Mouse (Mus musculus): ENCODE measurements at regions not wholly inside any gene's neighbourhood (a gene's known extent, or its start where the extent isn't known, plus 50 kb on each side); places are given as distances from the start of the nearest gene placed in this dataset.

GRCm38 (mm10) chr16:78490245-78490644, 86.3 kb downstream of the D16Ertd472e start:
- no peaks in the 10 kb centered on the region for H3K9me3 ChIP-seq (replicated peaks)
- peaks cover 8% of the 10 kb centered on the region; the same call in 1 of the 2 replicates for H3K4me1 ChIP-seq
- H3K4me3 ChIP-seq: peak overlapping the region; percentile 28; the same call in 1 of the 2 replicates
- H3K27me3 ChIP-seq (ENCODE audit: low read depth, poor library complexity, severe bottlenecking): no peaks in the 10 kb centered on the region
- WGBS: 36% methylated on average over 12 of the region's 12 CpGs
- no peak overlapping the region for H3K27ac ChIP-seq
- H3K36me3 ChIP-seq: no peaks in the 10 kb centered on the region
- no peak for DNase-seq (ENCODE audit: low spot score)

GRCm38 (mm10) chr16:78489604-78490003, 86.9 kb downstream of the D16Ertd472e start:
- Histone ChIP-seq H3K4me1 (peaks cover 8% of the 10 kb centered on the region; the same call in 1 of the 2 replicates), H3K9me3 (replicated peaks) (no peaks in the 10 kb centered on the region), H3K27ac (no peak overlapping the region), H3K4me3 (no peak overlapping the region), H3K36me3 (no peaks in the 10 kb centered on the region), H3K27me3 (ENCODE audit: low read depth, poor library complexity, severe bottlenecking) (no peaks in the 10 kb centered on the region)
- 59% methylated on average over 4 of the region's 4 CpGs for WGBS
- DNase-seq (ENCODE audit: low spot score): no peak

GRCm38 (mm10) chr16:78486531-78486930, 90.0 kb downstream of the D16Ertd472e start:
- no peaks in the 10 kb centered on the region for H3K36me3 ChIP-seq

GRCm38 (mm10) chr16:78484319-78484718, 92.2 kb downstream of the D16Ertd472e start:
- DNase-seq (ENCODE audit: low spot score): no peak
- H3K27ac ChIP-seq: no peak overlapping the region
- H3K9me3 ChIP-seq (replicated peaks): no peaks in the 10 kb centered on the region
- no peak overlapping the region for H3K4me3 ChIP-seq
- no peaks in the 10 kb centered on the region for H3K27me3 ChIP-seq (ENCODE audit: low read depth, poor library complexity, severe bottlenecking)
- H3K4me1 ChIP-seq: 0 out of 2 replicates have a peak, but pooled peaks cover 6% of the 10 kb centered on the region
- H3K36me3 ChIP-seq: no peaks in the 10 kb centered on the region
- 91% methylated on average over 4 of the region's 4 CpGs for WGBS

More at GRCm38 (mm10) chr16:78486531-78486930, 90.0 kb downstream of the D16Ertd472e start:
- DNase-seq (ENCODE audit: low spot score): no peak
- WGBS: 92% methylated on average over 6 of the region's 6 CpGs
- H3K4me3 ChIP-seq: no peak overlapping the region
- H3K9me3 ChIP-seq (replicated peaks): no peaks in the 10 kb centered on the region
- no peaks in the 10 kb centered on the region for H3K27me3 ChIP-seq (ENCODE audit: low read depth, poor library complexity, severe bottlenecking)
- no peak overlapping the region for H3K27ac ChIP-seq
- peaks cover 8% of the 10 kb centered on the region; the same call in 1 of the 2 replicates for H3K4me1 ChIP-seq

GRCm38 (mm10) chr16:78481571-78481970, 94.9 kb downstream of the D16Ertd472e start:
- Histone ChIP-seq H3K4me3 (no peak overlapping the region), H3K4me1 (0 out of 2 replicates have a peak, but pooled peaks cover 4% of the 10 kb centered on the region), H3K27ac (no peak overlapping the region), H3K36me3 (no peaks in the 10 kb centered on the region), H3K9me3 (replicated peaks) (no peaks in the 10 kb centered on the region), H3K27me3 (ENCODE audit: low read depth, poor library complexity, severe bottlenecking) (no peaks in the 10 kb centered on the region)
- DNase-seq (ENCODE audit: low spot score): no peak
- 95% methylated on average over 6 of the region's 6 CpGs for WGBS

GRCm38 (mm10) chr16:78481065-78481464, 95.4 kb downstream of the D16Ertd472e start:
- no peak for DNase-seq (ENCODE audit: low spot score)
- Histone ChIP-seq H3K4me3 (no peak overlapping the region), H3K27ac (no peak overlapping the region; the same call in 1 of the 2 replicates), H3K36me3 (no peaks in the 10 kb centered on the region), H3K4me1 (0 out of 2 replicates have a peak, but pooled peaks cover 4% of the 10 kb centered on the region), H3K27me3 (ENCODE audit: low read depth, poor library complexity, severe bottlenecking) (no peaks in the 10 kb centered on the region), H3K9me3 (replicated peaks) (no peaks in the 10 kb centered on the region)
- WGBS: 71% methylated on average over 5 of the region's 5 CpGs

GRCm38 (mm10) chr16:78480261-78480660, 96.2 kb downstream of the D16Ertd472e start:
- no peak overlapping the region for H3K4me3 ChIP-seq
- no peaks in the 10 kb centered on the region for H3K27me3 ChIP-seq (ENCODE audit: low read depth, poor library complexity, severe bottlenecking)
- H3K36me3 ChIP-seq: no peaks in the 10 kb centered on the region
- H3K27ac ChIP-seq: no peak overlapping the region
- H3K4me1 ChIP-seq: 0 out of 2 replicates have a peak, but pooled peaks cover 4% of the 10 kb centered on the region
- no peaks in the 10 kb centered on the region for H3K9me3 ChIP-seq (replicated peaks)
- no peak for DNase-seq (ENCODE audit: low spot score)
- WGBS: 94% methylated on average over 10 of the region's 10 CpGs

- Histone ChIP-seq H3K27ac (no peak overlapping the region), H3K36me3 (no peaks in the 10 kb centered on the region), H3K27me3 (ENCODE audit: low read depth, poor library complexity, severe bottlenecking) (no peaks in the 10 kb centered on the region), H3K4me1 (no peaks in the 10 kb centered on the region), H3K9me3 (replicated peaks) (no peaks in the 10 kb centered on the region), H3K4me3 (no peak overlapping the region)
- 82% methylated on average over 7 of the region's 7 CpGs for WGBS
- no peak for DNase-seq (ENCODE audit: low spot score)
Observed at GRCm38 (mm10) chr16:78473456-78473855, 96.5 kb upstream of the Btg3 start.

GRCm38 (mm10) chr16:78459996-78460395, 83.0 kb upstream of the Btg3 start:
- 64% methylated on average over 8 of the region's 8 CpGs for WGBS
- H3K36me3 ChIP-seq: no peaks in the 10 kb centered on the region
- no peak for DNase-seq (ENCODE audit: low spot score)
- H3K4me1 ChIP-seq: no peaks in the 10 kb centered on the region
- no peak overlapping the region for H3K27ac ChIP-seq
- H3K27me3 ChIP-seq (ENCODE audit: low read depth, poor library complexity, severe bottlenecking): no peaks in the 10 kb centered on the region
- no peaks in the 10 kb centered on the region for H3K9me3 ChIP-seq (replicated peaks)
- H3K4me3 ChIP-seq: no peak overlapping the region

GRCm38 (mm10) chr16:78457731-78458151, 80.7 kb upstream of the Btg3 start:
- H3K9me3 ChIP-seq (replicated peaks): no peaks in the 10 kb centered on the region
- no peaks in the 10 kb centered on the region for H3K27me3 ChIP-seq (ENCODE audit: low read depth, poor library complexity, severe bottlenecking)
- no peak for DNase-seq (ENCODE audit: low spot score)
- no peaks in the 10 kb centered on the region for H3K36me3 ChIP-seq
- H3K4me3 ChIP-seq: no peak overlapping the region
- no peak overlapping the region for H3K27ac ChIP-seq
- no peaks in the 10 kb centered on the region for H3K4me1 ChIP-seq
- 84% methylated on average over 8 of the region's 8 CpGs for WGBS

- Histone ChIP-seq H3K9me3 (replicated peaks) (no peaks in the 10 kb centered on the region), H3K4me1 (no peaks in the 10 kb centered on the region), H3K36me3 (no peaks in the 10 kb centered on the region), H3K27ac (no peak overlapping the region), H3K27me3 (ENCODE audit: low read depth, poor library complexity, severe bottlenecking) (no peaks in the 10 kb centered on the region), H3K4me3 (no peak overlapping the region)
- 85% methylated on average over 10 of the region's 10 CpGs for WGBS
- DNase-seq (ENCODE audit: low spot score): no peak
Observed at GRCm38 (mm10) chr16:78456345-78456744, 79.4 kb upstream of the Btg3 start.

GRCm38 (mm10) chr16:78454509-78454908, 77.5 kb upstream of the Btg3 start:
- Histone ChIP-seq H3K9me3 (replicated peaks) (no peaks in the 10 kb centered on the region; the same call in 1 of the 2 replicates), H3K27me3 (ENCODE audit: low read depth, poor library complexity, severe bottlenecking) (no peaks in the 10 kb centered on the region), H3K27ac (no peak overlapping the region), H3K36me3 (no peaks in the 10 kb centered on the region), H3K4me3 (no peak overlapping the region), H3K4me1 (no peaks in the 10 kb centered on the region)
- DNase-seq (ENCODE audit: low spot score): no peak
- 95% methylated on average over 9 of the region's 9 CpGs for WGBS

GRCm38 (mm10) chr16:78452303-78452702, 75.3 kb upstream of the Btg3 start:
- no peak overlapping the region for H3K27ac ChIP-seq

GRCm38 (mm10) chr16:78451750-78452149, 74.8 kb upstream of the Btg3 start:
- H3K9me3 ChIP-seq (replicated peaks): no peaks in the 10 kb centered on the region; the same call in 1 of the 2 replicates
- no peak overlapping the region for H3K4me3 ChIP-seq
- no peak overlapping the region for H3K27ac ChIP-seq
- no peak for DNase-seq (ENCODE audit: low spot score)
- WGBS: 93% methylated on average over 8 of the region's 8 CpGs
- no peaks in the 10 kb centered on the region for H3K4me1 ChIP-seq
- no peaks in the 10 kb centered on the region for H3K36me3 ChIP-seq
- no peaks in the 10 kb centered on the region for H3K27me3 ChIP-seq (ENCODE audit: low read depth, poor library complexity, severe bottlenecking)

More at GRCm38 (mm10) chr16:78452303-78452702, 75.3 kb upstream of the Btg3 start:
- Histone ChIP-seq H3K27me3 (ENCODE audit: low read depth, poor library complexity, severe bottlenecking) (no peaks in the 10 kb centered on the region), H3K36me3 (no peaks in the 10 kb centered on the region), H3K4me3 (no peak overlapping the region), H3K4me1 (no peaks in the 10 kb centered on the region), H3K9me3 (replicated peaks) (no peaks in the 10 kb centered on the region; the same call in 1 of the 2 replicates)
- 24% methylated on average over 10 of the region's 10 CpGs for WGBS
- DNase-seq (ENCODE audit: low spot score): no peak

Measured in limb, embryonic 10.5 days (tissue).